Mouse (Mus musculus): ENCODE measurements around the gene Tinf2. TPM values are rescaled to one million over a fixed set of nuclear protein-coding genes. Genes with fewer than 3 reads are reported as not detected.

Gene Tinf2
- 44.1 and 45.7 TPM in 2 replicates for polyA plus RNA-seq (2016; fragmentation: Nextera tagmentation; extraction: Ambion mirVana)

DNA sequence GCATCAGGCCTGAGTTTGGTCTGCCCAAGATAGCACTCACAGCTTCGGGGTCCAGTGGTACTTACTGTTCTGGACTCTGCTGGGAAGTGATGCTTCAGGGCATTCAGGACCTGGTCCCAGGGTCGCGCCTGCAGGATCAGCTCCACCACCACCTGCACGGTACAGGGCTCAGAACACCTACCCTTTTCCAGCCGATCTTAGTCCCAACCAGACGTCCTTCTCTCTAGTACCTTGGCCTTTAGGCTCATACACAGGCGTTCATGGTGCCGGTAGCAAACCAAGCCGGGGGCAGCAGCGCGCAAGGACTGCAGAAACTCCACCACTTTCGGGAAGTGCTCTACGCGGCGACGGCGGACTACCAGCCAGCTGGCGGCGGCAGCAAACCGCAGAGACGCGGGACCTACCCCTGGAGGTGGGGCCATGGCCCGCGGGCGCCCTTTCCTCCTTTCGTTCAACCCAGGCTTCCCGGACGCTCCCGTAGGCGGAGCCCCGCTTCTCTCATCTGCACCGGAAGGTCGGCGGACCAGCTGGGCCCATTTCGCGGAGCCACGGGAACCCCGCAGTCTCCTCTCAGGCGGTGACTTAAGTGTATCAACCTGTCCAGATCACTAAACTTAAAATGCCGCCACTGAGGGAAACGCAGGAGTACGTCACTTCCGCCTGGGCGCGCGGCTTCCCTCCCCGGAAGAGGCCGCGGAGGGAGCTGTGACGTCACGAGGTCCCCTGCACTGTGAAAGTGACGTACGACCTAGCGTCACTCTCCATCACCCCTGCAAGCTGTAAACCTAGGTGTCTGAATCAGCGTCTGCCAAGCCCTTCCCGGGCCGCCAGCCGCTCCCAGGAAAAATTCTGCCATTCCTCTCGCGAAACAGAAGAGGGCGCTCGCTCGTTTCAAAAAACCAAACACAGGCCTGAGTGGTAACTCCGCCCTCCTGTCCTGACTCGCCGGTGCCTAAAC, at the start of gene Tinf2:
Gene Tinf2, minus strand, starts transcription at position 661 of the 958 bp plus-strand sequence.
- H3K9me3 ChIP-seq = no peaks in the 10 kb centered on the region
- WGBS = under 1% methylated on average over 66 of the region's 66 CpGs
- peak within 1 kb of the TSS; percentile 78 for H3K9ac ChIP-seq
- H3K27me3 ChIP-seq (replicated peaks) = no peaks in the 10 kb centered on the region
- peaks cover 9% of the 10 kb centered on the region for H3K4me1 ChIP-seq
- peak within 1 kb of the TSS; percentile 72 for H3K4me3 ChIP-seq
- H3K36me3 ChIP-seq = peaks cover 38% of the 10 kb centered on the region
- H3K4me2 ChIP-seq (replicated peaks) = peak within 1 kb of the TSS; percentile 87
- peak; percentile 99 for ATAC-seq (ENCODE audit: low FRiP score, low read depth)
- no peak within 1 kb of the TSS for H3K27ac ChIP-seq

DNA sequence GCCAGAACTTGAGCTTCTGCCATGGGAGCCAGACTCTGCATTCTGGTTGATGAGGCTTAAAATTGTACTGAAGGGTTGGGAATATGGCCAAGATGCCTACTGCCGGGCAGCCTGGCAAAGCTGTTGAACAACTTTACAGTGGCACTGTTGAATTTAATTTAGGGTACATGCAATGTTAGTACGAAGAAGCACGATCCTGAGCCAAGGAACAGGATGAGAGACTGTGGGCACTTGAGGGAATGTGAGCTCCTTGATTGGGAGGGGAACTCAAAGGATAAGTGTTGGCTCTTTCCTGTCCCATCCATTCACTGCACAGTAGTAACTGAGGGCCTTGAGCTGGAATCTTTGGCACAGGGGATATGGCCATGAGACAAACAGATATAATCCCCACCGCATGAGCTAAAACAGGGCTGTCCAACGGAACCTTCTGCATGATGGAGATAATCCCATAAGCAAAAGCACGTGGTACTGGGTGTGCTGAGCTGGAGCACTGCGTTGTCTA, 49.0 kb upstream of the Tinf2 start:
- Histone ChIP-seq H3K36me3 (no peaks in the 10 kb centered on the region), H3K9me3 (no peaks in the 10 kb centered on the region), H3K9ac (no peak overlapping the region), H3K4me2 (replicated peaks) (no peak overlapping the region), H3K27me3 (replicated peaks) (no peaks in the 10 kb centered on the region), H3K4me3 (no peak overlapping the region), H3K4me1 (no peaks in the 10 kb centered on the region), H3K27ac (no peak overlapping the region)
- 80% methylated on average over 7 of the region's 7 CpGs for WGBS
- ATAC-seq (ENCODE audit: low FRiP score, low read depth) = no peak

- Histone ChIP-seq H3K36me3 (no peaks in the 10 kb centered on the region), H3K27me3 (replicated peaks) (no peaks in the 10 kb centered on the region), H3K27ac (no peak overlapping the region), H3K4me1 (no peaks in the 10 kb centered on the region), H3K4me3 (no peak overlapping the region), H3K9me3 (no peaks in the 10 kb centered on the region), H3K9ac (no peak overlapping the region), H3K4me2 (replicated peaks) (no peak overlapping the region)
- 76% methylated on average over 7 of the region's 7 CpGs for WGBS
- ATAC-seq (ENCODE audit: low FRiP score, low read depth) = no peak
Observed at GRCm38 (mm10) chr14:55730116-55730515, 48.5 kb upstream of the Tinf2 start.

DNA sequence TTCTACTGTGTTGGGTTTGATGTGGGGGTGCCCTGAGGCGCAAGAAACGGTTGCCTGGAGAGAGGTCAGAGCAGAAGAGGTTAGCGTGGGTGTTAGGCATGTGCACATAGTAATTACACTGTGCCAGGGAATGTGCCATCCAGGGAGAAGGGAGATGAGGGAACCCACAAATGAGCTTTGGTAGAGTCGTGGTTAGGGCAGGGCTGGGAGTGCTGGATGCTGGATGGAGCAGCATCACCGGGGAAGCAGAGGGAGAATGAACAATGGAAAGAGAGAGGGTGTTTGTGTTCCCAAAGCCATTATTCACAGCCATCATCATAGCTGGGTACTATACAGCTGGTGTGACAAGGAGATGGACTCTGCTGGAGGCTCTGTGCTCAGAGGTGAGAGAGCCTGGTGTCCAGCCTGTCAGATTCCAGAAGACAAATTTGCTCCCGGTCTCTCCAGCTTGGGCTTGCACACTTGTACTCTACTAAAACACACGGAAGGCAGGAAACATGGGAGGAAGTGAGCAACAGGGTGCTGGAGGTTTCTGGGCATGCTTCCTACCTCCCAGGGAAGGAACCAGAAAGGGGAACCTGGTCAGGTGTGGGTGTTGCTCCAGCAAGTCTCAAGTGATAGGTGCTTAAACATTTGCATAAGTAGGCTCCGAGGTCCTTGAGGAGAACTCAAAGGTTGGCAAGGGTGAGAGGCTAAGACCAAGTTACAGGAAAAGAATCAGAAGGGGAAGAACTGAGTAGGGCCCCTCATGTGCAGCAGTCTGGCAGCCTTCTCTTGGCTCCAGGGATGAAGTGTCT, 46.5 kb upstream of the Tinf2 start:
- no peak overlapping the region for H3K9ac ChIP-seq
- H3K27me3 ChIP-seq (replicated peaks) = no peaks in the 10 kb centered on the region
- no peak overlapping the region for H3K4me2 ChIP-seq (replicated peaks)
- 72% methylated on average over 8 of the region's 8 CpGs for WGBS
- H3K36me3 ChIP-seq = no peaks in the 10 kb centered on the region
- no peak for ATAC-seq (ENCODE audit: low FRiP score, low read depth)
- no peak overlapping the region for H3K27ac ChIP-seq
- H3K9me3 ChIP-seq = no peaks in the 10 kb centered on the region
- no peak overlapping the region for H3K4me3 ChIP-seq
- H3K4me1 ChIP-seq = no peaks in the 10 kb centered on the region

GRCm38 (mm10) chr14:55726261-55726660, 44.6 kb upstream of the Tinf2 start:
- H3K4me2 ChIP-seq (replicated peaks) = no peak overlapping the region
- H3K36me3 ChIP-seq = no peaks in the 10 kb centered on the region
- H3K4me3 ChIP-seq = no peak overlapping the region
- H3K9me3 ChIP-seq = no peaks in the 10 kb centered on the region
- no peaks in the 10 kb centered on the region for H3K27me3 ChIP-seq (replicated peaks)
- ATAC-seq (ENCODE audit: low FRiP score, low read depth) = no peak
- 0 out of 2 replicates have a peak, but pooled peaks cover 4% of the 10 kb centered on the region for H3K4me1 ChIP-seq
- no peak overlapping the region for H3K27ac ChIP-seq
- H3K9ac ChIP-seq = no peak overlapping the region

DNA sequence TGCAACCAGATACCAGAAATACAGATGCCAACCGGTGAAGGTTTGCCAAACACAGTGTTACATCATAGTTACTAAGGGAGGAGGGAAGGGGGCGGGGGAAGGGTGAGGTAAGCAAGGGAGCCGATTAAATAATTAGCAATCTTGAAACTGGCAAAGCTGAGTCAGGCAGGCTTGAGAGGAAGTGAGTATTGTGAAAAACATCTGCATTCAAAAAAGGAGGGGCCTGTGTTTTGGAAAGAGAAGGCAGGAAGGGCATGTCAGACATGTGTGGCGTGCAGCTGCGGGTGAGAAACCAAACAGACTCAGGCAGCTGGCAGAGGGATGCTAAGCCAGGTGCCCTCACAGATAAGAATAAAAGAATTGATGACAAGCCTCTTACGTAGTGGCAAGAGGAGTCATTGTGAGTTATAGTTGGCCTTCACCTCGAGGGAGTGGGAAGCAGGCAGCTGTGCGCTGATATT, 42.8 kb upstream of the Tinf2 start:
- Histone ChIP-seq H3K9ac (no peak overlapping the region), H3K4me3 (no peak overlapping the region), H3K4me1 (0 out of 2 replicates have a peak, but pooled peaks cover 4% of the 10 kb centered on the region), H3K36me3 (peaks cover 7% of the 10 kb centered on the region), H3K27ac (no peak overlapping the region), H3K27me3 (replicated peaks) (no peaks in the 10 kb centered on the region), H3K4me2 (replicated peaks) (no peak overlapping the region), H3K9me3 (no peaks in the 10 kb centered on the region)
- 71% methylated on average over 8 of the region's 8 CpGs for WGBS
- no peak for ATAC-seq (ENCODE audit: low FRiP score, low read depth)

- Histone ChIP-seq H3K27ac (no peak overlapping the region), H3K4me3 (no peak overlapping the region), H3K9me3 (no peaks in the 10 kb centered on the region), H3K9ac (no peak overlapping the region), H3K27me3 (replicated peaks) (no peaks in the 10 kb centered on the region), H3K36me3 (peaks cover 17% of the 10 kb centered on the region), H3K4me2 (replicated peaks) (no peak overlapping the region), H3K4me1 (0 out of 2 replicates have a peak, but pooled peaks cover 4% of the 10 kb centered on the region)
- no peak for ATAC-seq (ENCODE audit: low FRiP score, low read depth)
- WGBS = 95% methylated on average over 7 of the region's 7 CpGs
Observed at GRCm38 (mm10) chr14:55723433-55723832, 41.8 kb upstream of the Tinf2 start.

DNA sequence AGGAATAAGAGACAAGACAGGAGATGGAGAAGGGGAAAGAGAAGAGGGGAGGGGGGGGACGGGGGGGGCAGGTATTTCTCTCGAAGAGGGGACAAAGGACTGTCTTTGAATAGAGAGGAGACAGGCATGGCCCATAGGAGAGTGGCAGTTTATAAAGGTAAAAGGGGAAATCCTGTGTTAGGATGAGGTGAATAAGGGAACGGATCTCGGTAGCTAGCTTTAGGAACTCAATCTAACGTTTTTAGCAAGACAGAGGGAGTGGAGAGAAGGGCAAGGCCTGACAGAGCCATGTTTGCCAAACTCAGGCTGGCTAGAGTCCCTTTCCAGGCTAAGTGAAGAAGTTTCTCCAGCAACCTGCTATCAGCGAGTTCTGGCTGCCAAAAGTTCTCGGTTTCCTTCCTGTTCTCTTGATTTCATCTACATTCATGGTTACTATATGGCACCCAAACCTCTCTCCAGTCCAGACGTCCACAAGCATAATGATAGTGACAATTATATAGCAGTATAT, 40.9 kb upstream of the Tinf2 start:
- H3K4me2 ChIP-seq (replicated peaks) = peak overlapping the region; percentile 73
- WGBS = 49% methylated on average over 8 of the region's 8 CpGs

GRCm38 (mm10) chr14:55721700-55722437, 40.2 kb upstream of the Tinf2 start, which contains the start of gene Rabggta:
TSS of gene Rabggta (minus strand) at chr14:55722263.
- Histone ChIP-seq H3K4me2 (replicated peaks) (peak within 1 kb of the TSS; percentile 73), H3K36me3 (peaks cover 26% of the 10 kb centered on the region), H3K9me3 (no peaks in the 10 kb centered on the region), H3K9ac (peak within 1 kb of the TSS; percentile 74), H3K27me3 (replicated peaks) (no peaks in the 10 kb centered on the region), H3K4me1 (0 out of 2 replicates have a peak, but pooled peaks cover 4% of the 10 kb centered on the region), H3K27ac (0 out of 2 replicates have a peak within 1 kb of the TSS, but pooled peaks have one; percentile 53), H3K4me3 (peak within 1 kb of the TSS; percentile 80)
- peak; percentile 94 for ATAC-seq (ENCODE audit: low FRiP score, low read depth)
- under 1% methylated on average over 50 of the region's 50 CpGs for WGBS

More for the DNA sequence above, 40.9 kb upstream of the Tinf2 start:
- H3K4me3 ChIP-seq = peak overlapping the region; percentile 80
- H3K27me3 ChIP-seq (replicated peaks) = no peaks in the 10 kb centered on the region
- no peak overlapping the region for H3K27ac ChIP-seq
- H3K9ac ChIP-seq = peak overlapping the region; percentile 74
- peak; percentile 26 for ATAC-seq (ENCODE audit: low FRiP score, low read depth)
- H3K4me1 ChIP-seq = 0 out of 2 replicates have a peak, but pooled peaks cover 4% of the 10 kb centered on the region
- no peaks in the 10 kb centered on the region for H3K9me3 ChIP-seq
- H3K36me3 ChIP-seq = peaks cover 25% of the 10 kb centered on the region

DNA sequence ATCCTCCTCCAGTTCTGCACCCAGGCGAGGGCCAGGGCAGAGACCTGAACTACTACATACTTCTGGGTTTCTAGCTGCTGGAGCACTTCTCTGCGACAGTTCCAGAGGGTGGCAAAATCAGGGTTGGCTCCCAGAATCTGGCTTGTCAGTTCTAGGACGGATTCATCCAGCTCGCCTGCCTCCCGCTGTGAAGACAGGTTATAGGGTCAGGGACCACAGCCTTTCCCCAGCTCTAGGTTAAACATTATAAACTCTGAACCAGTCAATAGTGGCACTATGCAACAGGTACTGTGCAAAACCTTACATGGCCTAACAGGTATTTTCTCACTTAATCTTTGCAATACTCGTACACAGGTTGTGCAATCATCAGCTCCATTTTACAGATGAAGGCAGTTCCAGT, 39.5 kb upstream of the Tinf2 start:
- Histone ChIP-seq H3K36me3 (peaks cover 26% of the 10 kb centered on the region), H3K27ac (no peak overlapping the region), H3K4me1 (0 out of 2 replicates have a peak, but pooled peaks cover 4% of the 10 kb centered on the region), H3K27me3 (replicated peaks) (no peaks in the 10 kb centered on the region), H3K9ac (0 out of 2 replicates have a peak overlapping the region, but pooled peaks have one; percentile 74), H3K9me3 (no peaks in the 10 kb centered on the region), H3K4me3 (peak overlapping the region; percentile 80; the same call in 1 of the 2 replicates), H3K4me2 (replicated peaks) (peak overlapping the region; percentile 73)
- ATAC-seq (ENCODE audit: low FRiP score, low read depth) = no peak
- 72% methylated on average over 6 of the region's 6 CpGs for WGBS

- ATAC-seq (ENCODE audit: low FRiP score, low read depth) = no peak
- peaks cover 26% of the 10 kb centered on the region for H3K36me3 ChIP-seq
- H3K9ac ChIP-seq = no peak overlapping the region
- WGBS = 91% methylated on average over 12 of the region's 12 CpGs
- 0 out of 2 replicates have a peak, but pooled peaks cover 4% of the 10 kb centered on the region for H3K4me1 ChIP-seq
- H3K9me3 ChIP-seq = no peaks in the 10 kb centered on the region
- H3K4me2 ChIP-seq (replicated peaks) = peak overlapping the region; percentile 73; the same call in 1 of the 2 replicates
- no peaks in the 10 kb centered on the region for H3K27me3 ChIP-seq (replicated peaks)
- H3K4me3 ChIP-seq = no peak overlapping the region
- no peak overlapping the region for H3K27ac ChIP-seq
Observed at GRCm38 (mm10) chr14:55720666-55721065, 39.0 kb upstream of the Tinf2 start.
